Mouse (Mus musculus): Measurements from ENCODE around the gene Gjb2.

The Gjb2 gene

GRCm38 (mm10) chr14:57069906-57070305 is 34.6 kb downstream of the Gjb2 start:
- DNase-seq (ENCODE audit: low spot score), result peak; percentile 66

GRCm38 (mm10) chr14:57066053-57066452 is 38.4 kb downstream of the Gjb2 start:
- DNase-seq (ENCODE audit: low spot score), result no peak

GRCm38 (mm10) chr14:57060052-57060451 is 44.5 kb downstream of the Gjb2 start:
- peak; percentile 86 for DNase-seq (ENCODE audit: low spot score)

- DNase-seq (ENCODE audit: low spot score), result peak; percentile 63
Measured at GRCm38 (mm10) chr14:57057563-57058321, 46.8 kb downstream of the Gjb2 start, which contains the start of gene Gja3. Gene Gja3 (minus strand): TSS chr14:57058100.

GRCm38 (mm10) chr14:57057204-57057562 is 47.3 kb downstream of the Gjb2 start:
- no peak for DNase-seq (ENCODE audit: low spot score)

GRCm38 (mm10) chr14:57052713-57053112 is 51.8 kb downstream of the Gjb2 start:
- DNase-seq (ENCODE audit: low spot score), result no peak

Measured in retina, embryonic 14.5 days (tissue).